Mouse (Mus musculus) left cerebral cortex, adult 11 months (tissue): ENCODE measurements at regions not wholly inside any gene's neighbourhood (a gene's known extent, or its start where the extent isn't known, plus 50 kb on each side); places are given as distances from the start of the nearest gene placed in this dataset.
A peak's percentile ranks its signal among the peaks of the same experiment; 100 is the strongest.

Experiments
- DNase-seq: peaks from one replicate; pipeline ENCODE4 v3.0.0; 2022; ENCODE audit warnings: low spot score

DNA sequence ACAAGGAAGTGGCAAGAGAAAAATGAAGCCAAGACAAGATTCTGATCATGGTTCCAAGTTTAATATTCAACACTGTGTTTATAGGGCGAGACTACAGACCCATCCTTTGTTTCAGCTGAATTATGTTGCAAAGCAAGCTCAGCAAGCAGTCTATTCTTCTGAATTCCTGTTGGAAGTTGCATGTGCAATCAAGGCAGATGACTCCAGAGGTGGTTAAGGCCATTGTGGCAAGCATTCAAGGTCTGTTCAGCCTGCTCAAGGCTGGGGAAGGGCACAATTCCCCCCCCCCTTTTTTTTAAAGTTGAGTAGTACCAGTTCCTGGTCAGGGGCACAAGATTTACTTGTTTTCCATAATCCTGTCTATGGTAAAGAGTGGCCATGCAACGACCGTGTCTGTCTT, 431.1 kb downstream of the 1810013L24Rik start:
- no peak for DNase-seq

DNA sequence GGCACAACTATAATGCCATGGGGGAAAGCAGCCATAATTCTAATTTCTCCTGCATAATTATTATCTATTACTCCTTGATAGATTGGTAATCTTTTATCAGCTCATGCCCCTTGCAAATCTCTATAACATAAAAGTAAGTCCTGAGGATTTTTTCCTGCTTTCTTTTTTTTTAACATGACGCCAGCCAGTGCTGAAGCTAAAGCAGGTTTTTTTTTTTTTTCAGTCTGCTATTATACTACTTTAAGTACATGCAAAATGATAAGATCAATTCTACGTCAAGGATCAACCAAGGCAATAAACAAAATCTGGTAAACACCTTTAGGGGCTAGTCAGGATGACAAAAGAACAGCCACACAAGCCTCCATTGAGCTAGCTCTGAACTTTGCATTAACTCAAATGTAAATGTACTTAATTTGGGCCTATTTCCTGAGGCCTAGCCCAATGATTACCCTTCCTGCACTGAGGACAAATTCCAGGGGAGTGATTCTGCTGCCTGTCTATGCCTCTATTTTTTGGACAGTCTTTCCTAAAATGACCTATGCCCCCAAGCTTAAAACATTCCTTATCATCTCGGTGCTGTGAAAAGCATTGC, 434.8 kb downstream of the 1810013L24Rik start:
- DNase-seq: no peak

DNA sequence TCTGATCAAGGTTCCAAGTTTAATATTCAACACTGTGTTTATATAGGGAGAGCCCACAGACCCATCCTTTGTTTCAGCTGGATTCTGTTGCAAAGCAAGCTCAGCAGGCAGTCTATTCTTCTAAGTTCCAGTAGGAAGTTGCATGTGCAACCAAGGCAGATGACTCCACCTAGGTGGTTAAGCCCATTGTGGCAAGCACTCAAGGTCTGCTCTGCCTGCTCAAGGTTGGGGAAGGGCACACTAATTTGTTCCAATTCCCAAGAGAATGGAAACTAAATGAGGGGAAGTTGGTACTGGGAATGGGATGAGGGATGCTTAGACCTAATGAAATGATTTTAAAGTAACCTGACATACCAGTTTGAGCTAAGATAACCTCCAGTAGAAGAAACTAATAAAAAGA, 437.3 kb downstream of the 1810013L24Rik start:
- no peak for DNase-seq

DNA sequence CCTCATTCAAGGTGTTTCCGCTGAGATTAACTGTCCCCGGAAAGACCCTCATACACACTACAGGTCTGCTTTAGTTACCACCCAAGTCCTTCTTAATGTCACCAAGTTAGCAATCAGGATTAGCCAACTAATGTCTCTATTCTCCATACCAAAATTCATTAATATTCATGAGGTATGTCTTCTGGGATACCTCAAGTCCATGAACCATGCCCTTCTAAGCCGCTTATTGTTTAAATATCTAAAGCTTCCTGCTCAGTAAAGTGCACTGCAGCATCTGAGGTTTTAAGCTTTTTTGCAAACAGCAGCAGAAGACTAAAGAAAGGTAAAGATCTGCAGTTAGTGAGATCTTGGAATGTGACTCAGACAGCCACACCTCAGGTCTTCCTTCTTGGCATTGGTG, 440.2 kb downstream of the 1810013L24Rik start:
- DNase-seq: no peak

DNA sequence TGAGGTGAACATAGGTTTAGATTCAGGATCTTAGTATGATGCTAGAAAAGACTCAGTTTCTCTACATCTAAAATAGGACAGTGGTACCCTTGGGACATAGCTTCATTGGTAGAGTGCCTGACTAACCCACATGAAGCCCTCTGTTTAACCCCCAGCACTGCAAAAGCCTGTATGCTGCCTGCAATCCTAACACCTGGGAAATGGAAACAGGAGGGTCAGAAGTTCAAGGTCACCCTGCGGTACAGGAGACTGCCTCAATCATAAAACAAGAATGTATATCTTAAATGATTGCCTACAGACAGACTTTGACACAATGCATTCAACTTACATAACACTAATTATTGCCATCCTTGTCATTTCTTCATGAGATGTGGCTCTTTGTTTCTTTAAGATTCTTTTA, 440.8 kb downstream of the 1810013L24Rik start:
- DNase-seq: no peak

DNA sequence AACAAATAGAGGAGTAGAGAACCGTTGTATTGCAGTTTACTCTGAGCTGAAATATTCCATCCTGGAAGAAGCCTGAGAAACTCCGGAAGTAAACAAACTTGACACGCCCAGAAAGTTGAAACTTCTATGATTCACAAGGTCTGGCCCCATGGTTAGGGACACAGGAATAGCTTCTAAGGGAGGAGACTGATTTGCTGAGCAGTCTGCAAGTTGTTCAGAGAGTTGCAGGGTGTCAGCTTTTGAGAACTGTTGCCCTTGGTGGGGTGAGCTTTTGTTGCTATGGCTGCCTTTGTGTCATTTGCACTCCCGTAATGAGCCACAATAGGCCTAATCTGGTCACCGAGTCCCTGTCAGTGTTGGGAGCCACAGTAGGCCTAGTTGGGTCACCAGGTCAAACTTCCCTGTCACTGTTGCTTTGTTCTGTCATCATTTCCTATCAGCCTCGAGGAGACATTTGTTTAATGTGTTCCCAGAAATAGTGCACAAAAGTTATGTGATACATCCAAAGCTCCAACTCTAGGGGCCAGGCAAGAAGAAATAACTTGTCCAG, 443.9 kb downstream of the 1810013L24Rik start:
- DNase-seq: no peak

DNA sequence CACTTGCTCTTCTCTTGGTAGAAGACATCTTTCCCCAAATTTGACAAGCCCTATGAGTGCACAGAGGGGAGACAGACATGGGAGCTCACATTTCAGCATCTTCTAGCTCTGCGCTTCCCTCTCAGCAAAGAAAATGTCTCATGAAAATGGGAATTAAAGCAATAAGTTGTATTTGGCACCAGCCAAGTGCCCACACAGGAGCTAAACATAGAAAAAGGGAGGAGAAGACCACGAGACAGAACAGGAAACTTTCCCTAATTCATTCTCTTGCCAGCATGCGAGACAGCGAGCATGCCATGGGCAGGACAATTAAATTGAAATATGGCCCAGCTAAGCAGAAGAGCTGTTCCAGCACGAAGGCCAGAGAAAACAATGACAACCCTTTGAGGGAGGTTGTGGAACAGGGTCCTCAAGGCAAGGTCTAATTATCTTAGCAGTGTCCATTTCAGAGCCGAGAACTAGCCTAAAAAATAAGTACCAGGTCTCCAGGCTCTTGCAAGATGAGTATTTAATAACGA, 444.7 kb downstream of the 1810013L24Rik start:
- DNase-seq: no peak

DNA sequence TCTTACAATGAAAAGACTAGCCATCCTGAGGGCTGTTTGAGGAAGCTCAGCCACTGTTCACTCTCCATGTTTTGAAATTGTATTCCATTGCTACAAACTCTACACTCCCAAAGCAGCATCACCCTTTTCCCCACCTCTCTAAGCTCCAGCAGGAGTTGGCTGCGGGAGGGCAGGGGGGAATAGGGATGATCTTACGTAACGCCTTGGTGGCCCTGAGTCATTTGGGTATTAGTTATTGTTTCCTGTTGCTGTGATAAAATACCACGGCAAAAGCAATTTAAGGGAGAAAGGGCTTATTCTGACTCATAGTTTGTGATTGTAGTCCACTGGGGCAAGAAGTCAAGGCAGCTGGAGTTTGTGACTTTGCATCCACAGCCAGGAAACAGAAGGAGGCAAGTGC, 445.5 kb downstream of the 1810013L24Rik start:
- DNase-seq: no peak

DNA sequence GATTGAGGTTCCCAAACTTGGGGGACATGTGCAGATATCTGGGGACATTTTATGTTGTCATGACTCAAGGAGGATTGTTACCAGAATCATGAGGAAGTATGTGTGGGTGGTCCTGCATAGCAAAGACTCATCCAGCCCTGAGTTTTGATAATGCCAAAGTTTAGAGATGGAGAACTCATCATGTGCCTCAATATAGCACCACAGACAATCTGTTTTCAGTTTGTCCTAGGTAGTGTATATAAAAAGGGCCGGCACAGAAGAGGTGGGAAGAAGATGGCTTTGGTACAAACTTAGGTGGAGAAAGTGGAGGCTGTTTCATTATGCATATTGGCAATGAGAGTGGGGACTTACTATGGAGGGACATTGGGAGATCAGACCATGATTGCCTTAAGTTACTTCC, 447.2 kb downstream of the 1810013L24Rik start:
- DNase-seq: no peak

DNA sequence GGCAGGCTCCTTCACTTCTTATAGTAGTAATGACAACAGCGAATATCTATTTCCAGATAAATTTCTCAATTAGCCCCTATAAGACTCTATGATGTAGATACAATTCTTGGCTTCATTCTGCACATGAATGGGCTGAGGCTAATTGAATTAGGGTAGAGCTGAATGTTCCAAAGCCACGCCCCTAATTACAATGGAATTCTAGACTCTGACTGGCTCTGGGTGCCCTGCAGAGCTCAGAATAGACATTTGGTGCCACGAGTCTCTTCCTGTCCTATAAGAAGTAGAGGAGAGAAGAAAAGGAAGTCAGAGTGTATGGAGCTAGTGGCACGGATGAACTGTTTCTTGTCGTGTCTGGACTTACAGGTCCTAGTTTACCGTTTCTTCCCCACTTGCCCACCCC, 449.8 kb downstream of the 1810013L24Rik start:
- no peak for DNase-seq

DNA sequence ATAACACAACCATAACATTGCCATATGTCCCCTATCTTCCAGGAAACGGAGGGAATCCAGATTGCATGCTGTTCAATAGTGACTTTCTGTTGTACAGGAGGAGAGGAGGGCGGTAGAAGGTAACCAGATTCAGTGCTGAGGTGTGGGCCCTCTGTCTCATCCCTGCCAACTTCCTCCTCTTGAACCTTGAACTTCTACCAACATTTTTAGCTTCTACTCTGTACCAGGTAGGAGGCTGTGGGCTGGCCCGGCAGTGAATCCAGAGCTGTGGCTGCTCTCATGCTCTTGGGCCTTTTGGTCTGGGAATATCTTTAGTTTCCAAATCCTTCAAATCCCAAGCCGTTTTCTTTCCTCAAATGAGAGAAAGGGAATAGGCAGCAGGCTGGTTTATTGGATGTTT, 450.5 kb downstream of the 1810013L24Rik start:
- DNase-seq: no peak

DNA sequence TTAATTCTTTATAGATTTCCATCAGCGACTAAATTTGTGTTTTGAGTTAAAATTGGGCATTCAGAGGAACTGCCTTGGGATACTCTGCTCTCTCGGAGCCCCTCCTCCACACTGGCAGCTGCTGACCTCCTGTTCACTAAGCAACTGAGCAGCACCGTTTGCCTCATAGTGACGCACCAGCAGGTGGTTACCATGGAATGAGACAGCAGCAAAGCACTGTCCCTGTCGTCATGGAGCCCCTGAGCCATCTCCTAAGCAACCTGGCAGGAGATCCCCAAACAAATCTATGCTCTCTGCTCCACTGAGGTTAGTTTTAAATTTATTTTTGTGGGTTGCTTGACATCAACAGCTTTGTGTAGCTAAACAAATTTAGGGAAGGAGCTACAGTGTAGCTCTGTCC, 451.0 kb downstream of the 1810013L24Rik start:
- DNase-seq: peak; percentile 53

DNA sequence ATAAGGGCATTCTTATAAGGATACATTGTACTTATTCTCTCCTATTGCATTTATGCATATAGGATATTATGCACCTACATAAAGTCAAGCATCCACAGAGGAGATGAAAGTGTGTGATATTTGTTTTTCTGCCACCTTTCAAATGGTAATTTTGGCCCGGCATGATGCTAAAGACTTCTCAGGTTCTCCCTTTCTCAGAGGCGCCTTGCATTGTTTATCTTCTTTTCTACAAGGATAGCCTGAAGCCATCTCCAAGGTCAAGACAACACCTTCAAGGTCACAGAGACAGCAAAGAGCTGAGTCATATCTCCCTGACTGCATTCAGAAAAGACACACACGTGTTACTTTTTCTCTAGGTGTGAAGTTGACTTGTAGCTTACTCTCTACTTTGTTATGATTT, 454.5 kb downstream of the 1810013L24Rik start:
- no peak for DNase-seq

DNA sequence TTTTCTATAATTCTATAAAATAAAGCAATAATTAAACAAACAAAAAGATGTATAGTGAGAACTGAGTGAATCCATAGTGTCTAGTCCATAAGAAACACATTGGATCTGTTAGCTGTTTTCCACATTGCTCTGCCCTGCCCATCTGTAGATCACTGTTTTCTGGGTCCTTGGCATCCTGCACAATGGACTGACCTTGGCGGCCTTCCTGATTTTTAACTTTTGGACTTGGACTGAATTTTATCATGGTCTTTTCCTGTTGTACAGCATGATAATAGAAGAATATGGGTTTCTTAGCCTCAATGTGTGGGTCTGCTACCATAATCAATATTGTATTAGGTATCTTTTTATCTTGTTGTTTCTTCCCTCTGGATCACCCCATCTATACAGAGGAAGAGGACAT, 456.0 kb downstream of the 1810013L24Rik start:
- DNase-seq: no peak

DNA sequence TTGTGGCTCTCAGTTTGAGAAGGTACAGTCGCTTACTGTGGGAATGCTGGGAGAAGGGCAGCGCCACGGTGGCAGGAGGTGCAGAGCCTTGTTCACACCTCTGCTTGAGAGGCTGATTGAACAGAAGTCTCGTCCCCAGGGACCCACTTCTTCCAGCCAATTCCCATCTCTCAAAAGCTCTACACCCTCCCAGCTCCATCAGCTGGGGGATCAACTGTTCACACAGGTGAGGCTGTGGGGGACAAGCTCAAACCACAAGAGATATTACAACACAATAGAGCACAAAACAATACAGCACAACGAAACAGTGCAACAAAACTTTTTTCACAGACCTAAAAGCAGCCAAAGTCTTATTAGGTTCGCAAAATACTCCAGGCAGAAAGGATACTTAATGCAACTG, 457.7 kb downstream of the 1810013L24Rik start:
- DNase-seq: no peak

DNA sequence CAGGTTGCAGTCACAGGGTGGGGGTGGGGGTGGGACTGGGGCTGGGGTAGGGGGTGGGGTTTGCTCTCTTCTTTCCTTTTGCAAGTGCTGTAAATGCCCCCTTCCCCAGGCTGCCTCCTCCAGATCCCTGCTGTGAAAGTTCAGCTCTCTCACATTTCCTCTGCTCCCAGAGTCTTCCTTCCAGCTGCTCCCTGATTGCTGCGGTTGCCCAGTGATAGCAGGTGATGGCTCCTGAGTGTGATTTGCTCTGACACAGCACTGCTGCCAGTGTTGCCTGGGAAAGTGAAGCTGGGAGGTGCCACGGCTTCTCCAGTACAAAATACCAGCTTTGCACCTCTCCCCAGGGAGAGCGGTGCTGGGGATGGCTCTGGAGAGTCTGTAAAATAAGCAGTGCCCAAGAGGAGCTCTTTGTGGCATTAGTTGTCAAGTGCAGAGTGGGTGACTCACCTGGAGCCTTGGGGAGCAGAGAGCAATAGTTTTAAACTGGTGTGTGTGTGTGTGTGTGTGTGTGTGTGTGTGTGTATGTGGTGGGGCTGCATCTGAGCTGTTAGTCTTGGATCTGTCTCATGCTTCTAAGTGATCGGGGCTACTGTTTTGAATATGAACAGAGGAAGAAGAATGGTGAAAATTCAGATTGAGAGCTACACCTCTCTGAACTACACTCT, 461.6 kb downstream of the 1810013L24Rik start:
- no peak for DNase-seq

DNA sequence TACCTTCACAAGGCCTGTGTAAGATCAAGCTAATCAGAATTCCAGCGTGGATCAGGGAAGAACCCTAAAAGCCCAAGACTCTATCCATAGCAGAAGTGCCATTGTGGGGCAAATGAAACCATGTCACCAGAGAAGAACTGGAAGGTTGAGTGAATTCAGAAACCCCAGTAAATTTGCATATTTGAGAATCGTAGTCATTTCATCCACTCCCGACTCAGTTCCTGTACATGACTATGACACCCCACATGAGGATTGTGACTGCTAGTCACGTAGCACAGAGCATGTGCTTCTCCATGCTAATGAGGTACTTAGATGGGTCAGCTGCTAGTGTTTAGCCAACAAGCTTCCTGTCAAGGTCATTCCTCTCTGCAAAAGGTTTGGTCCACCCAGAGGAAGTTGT, 473.2 kb downstream of the 1810013L24Rik start:
- no peak for DNase-seq

DNA sequence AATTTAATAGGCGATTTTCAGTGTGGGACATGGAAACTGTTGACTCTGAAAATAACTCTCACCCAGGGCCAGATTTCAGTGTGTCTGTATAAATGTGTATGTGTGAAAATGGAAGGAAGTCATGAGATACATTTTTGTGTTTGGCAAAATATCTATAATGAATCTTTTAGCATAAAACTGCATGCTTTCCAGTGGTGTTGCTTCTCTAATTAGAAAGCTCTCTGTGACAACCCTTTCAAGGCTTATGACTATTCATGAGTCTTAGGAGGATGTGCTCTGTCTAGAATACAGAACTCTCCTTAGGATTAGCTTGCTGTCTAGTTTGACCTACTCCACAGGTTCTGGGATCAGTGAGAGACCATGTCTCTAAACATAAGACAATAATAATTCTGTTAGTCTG, 474.2 kb downstream of the 1810013L24Rik start:
- no peak for DNase-seq

DNA sequence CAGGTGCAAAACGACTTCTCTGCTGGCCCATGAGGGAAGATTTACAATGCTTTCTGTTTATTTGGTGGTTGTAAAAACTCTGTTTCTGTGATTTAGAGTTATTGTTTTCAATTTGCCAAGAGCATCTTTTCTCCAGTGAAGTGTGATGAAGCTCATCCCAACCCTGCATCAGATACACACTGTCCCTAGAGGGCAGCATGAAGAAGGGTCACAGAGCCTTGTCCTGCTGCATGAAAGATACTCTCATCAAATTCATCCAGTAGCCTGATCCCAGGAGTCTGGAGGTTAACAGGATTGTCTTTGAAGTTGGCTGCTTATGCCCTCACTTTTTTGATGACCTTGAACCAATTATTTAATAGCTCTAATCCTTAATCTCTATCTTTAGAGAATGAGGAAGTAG, 480.8 kb downstream of the 1810013L24Rik start:
- DNase-seq: no peak

DNA sequence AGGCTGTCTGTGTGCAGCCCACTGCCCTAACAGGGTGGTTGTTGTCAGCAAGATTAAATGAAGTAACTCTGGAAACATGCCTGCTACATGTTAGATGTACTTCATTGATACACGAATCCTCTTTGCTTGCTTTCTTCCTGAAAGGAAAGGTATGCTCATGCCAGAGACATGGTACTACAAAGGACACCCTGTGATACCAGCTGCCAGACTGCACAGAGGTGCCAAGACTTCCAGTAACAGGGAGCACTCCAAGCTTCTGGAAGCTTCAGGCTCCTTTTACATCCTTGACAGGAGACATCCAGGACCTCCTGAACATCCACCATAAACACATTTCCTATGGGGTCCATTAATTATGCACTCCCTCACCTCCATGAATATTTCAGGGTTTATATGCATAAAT, 505.7 kb downstream of the 1810013L24Rik start:
- DNase-seq: no peak

DNA sequence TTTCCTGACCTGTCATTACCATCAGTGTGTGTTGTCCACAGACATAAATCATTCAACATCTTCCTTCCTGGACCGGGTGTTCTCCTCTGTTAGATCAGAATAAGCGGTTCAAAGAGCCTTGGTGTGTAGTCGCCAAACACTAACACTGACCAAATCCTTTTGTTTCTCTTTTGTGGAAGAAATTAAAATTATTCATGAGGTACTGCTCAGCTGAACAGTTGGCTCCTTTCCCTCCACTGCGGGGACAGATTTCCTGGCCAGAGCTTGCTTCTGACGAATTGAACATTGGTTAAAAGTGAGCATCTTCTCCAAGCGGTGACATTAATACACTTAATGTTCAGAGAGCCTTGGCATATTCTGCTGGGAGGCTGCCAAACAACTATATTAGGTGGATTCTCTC, 506.2 kb downstream of the 1810013L24Rik start:
- DNase-seq: no peak

DNA sequence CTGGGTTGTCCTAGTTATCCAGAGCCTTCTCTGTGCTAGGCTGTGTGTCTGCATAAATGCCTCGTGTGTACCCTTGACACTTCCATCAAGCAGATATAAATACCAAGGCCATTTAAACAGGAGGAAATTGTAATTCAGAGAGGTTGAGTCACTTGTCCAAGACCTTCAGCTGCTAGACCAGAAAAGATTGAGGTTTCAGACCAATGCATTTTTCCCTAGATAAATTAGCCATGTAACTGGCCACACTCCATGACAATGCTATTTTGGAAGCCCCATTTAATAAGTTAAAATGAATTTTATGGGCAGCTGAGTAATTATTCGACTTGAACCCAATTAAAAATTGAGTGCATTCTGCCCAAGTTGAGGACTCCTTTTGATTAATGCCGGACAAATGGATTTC, 509.6 kb downstream of the 1810013L24Rik start:
- no peak for DNase-seq

DNA sequence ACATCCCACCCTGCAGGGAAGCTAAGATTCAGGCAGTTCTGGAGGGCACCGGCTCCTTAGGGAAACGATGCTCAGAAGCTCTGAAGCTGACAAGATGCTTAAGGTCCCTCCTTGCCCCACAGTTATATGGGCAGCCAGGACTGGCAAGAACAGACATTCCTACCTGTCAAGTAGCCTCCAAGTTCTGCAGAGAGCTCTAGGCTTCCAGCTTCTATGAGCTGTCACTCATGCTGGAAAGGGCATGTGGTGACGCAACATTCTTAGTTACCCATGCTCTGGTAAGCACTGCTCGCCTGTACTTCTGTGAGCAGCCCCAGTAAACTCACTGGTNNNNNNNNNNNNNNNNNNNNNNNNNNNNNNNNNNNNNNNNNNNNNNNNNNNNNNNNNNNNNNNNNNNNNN, 511.3 kb downstream of the 1810013L24Rik start:
- no peak for DNase-seq

DNA sequence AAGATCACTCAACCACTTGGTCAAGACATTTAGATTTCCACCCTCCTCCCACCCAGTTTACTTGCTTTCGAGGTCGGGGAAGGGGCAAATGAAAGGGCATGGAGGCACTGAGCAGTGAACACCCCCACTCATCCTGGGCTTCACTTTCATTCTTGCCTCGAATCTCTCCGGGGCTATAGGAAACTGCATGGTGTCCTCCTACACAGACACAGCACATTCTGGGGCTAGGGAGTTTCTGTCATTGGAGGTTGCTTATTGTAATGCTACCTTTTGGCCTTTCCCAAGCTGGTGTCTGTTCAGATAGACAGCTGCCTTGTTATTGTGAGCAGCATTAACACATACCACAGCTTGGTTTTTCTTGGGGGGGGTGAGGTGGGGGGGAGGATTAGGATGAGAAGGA, 523.9 kb downstream of the 1810013L24Rik start:
- DNase-seq: no peak
